Mouse (Mus musculus) lung, postnatal 14 days (tissue): ENCODE measurements around the gene Larp4b.
"Not testable (repeated sequence)": the region's sequence is repeated elsewhere in the genome, so short reads cannot be mapped to it uniquely, and the experiment has no call there.

Experiments
- DNase-seq: peaks from one replicate; pipeline ENCODE4 v3.0.0; 2021

Larp4b gene

DNA sequence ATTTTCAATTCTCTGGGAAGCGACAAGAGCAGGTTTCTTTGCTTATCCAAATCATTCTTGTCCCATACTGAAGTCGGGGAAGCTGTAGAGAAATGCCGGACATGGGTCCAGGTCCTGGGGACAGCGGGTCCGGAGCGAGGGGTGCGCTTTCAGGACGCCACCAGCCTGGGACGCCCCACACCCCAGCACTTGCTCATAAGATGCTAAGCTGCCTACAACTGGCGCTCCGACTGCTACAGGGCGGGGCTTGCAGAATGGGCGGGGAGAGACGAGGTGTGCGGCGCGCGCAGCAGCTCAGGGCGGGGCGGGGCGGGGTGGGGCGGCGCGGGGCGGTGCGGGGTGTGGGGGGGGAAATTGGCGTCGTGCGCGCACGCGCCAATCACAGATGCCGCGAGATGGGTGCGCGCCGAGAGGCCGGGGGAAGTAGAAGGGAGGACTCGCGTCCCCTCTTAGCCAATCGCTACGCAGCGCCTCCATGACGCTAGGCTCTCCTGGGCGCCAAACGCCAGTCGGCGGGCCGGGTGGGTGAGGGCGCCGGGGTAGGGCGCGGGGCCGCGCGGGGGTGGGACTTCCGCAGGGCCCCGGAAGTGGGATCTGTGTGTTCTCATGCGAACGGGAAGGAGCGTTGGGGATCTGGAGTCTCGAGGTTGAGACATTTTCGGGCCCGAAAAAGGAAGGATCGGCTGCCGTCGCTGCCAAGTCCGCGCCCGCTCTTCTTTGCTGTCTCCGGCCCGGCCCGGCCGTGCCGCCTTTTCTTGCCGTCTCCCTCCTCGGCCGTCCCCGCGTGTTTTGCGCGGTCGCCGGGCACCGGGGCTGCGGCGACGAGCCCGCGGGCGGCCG, at the start of gene Larp4b:
Gene Larp4b (plus strand): TSS at position 566 of the 840 bp plus-strand sequence.
- DNase-seq = peak; percentile 97

DNA sequence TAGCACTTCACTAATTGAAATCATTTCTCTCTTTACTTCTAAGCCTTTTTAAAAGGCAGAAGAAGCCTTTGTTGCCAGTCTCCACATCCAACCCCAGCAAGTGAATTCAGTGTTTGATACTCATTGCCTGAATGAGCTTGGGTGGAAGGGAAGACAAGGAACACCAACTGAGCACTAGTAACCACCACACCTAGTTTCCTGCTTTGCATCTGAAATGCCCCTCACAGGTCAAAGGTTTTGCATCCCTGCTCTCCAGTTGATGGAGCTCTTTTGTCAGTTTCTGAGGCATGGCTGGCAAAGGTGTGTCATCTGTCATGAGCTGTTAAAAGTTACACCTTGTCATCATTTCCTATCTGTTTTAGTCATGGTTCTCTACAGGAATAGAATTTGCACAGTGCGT, 49.0 kb upstream of the Larp4b start:
- DNase-seq = no peak

DNA sequence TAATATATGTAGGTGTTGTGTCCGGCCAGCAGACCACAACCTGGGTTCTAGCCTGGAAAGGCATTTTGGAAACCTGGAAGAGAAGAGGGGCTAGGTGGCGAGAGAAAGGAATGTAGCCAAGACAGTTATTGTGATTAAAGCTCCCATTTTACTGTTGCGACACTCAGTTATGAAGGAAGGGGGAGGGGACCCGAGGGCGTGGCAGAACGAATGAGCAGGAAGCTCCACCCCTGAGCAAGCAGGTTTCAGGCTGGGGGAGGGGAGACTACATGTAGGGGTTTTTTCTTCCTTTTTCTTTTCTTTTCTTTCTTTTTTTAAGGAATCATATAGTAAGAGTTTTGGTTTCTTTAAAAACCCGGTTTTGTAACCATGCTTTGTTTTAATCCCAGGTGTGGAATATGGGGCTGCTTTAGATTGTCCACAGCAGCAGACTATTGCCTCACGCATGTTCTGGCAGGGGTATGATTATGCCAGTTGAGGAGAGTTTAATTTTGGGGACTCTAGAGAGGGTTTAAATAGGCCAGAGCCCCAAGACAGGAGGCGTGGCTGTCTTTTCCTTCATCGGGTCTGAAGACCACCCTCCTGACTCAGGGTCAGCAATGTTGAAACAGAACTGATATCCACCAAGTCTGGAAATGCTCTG, 41.5 kb upstream of the Larp4b start:
- DNase-seq = not testable (repeated sequence)

DNA sequence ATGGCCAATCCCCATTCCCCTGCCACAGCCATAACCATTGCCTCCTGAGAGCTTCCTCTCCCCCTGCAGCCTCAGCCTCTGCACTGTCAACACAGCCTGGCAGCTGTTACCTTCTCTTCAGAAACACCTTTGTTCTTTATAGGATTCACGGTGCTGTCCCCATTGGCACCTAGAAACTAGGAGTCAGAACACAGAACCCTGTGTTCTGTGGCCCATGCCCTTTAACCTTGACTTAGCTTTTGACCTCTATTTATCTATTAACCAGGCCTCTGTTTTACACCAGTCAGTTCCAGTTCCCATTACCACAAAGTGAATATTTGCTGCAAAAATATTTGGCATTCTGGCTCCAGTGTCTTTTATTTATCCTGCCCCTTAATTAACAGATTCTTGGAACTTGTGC, 36.4 kb upstream of the Larp4b start:
- DNase-seq = no peak

DNA sequence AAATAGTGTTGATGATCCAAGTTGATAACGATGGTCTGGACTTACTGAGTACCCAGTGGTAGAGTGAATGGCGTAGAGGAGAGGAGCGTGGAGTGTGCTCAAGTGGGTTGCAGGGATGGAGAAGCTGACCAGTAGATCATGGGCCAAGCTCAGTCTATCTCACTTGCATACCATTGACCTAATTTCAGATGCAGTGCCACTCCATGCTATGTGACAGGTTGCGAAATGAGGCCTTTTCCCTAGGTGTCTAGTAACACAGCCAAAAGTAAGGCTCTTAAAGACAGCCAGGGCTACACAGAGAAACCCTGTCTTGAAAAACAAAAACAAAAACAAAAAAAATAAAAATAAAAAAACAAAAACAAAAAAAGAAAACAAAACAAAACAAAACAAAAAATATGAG, 35.0 kb upstream of the Larp4b start:
- DNase-seq = no peak

DNA sequence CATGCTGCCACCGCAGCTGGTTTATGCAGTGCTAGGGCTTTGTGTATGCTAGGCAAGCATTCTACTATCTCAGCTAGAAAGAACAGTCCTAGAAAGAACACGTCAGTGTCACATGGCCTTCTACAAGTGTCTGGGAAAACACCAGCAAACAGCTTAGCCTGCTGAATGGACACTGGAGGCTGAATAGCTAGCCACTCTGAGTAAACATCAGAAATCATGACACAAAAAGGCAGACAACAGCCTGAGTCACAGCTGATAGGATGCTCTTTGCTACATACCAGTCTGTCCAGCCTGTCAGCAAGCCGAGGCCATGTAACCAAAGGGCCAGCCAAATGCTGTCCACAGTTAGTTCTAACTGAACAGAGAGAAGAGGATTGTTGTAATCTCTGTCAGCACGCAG, 32.3 kb upstream of the Larp4b start:
- DNase-seq = no peak

DNA sequence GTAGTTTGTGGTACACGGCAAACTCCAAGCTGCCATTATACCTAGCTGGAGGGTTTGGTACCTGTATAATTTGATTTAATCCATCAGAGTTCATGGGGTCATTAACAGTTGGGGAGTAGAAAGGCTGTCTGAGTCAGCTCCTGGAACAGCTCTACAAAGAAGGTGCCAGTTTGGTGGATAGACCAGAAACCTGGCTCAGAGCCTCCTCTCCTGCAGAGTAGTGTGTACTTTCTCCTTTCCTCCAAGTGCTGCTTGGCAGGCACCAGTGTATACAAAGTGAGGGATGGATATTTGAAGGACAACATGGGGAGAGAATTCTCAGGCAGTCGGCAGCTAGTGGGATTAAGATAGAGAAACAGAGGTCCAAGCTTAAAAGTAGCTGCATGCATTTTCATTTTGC, 29.5 kb upstream of the Larp4b start:
- peak; percentile 43 for DNase-seq

DNA sequence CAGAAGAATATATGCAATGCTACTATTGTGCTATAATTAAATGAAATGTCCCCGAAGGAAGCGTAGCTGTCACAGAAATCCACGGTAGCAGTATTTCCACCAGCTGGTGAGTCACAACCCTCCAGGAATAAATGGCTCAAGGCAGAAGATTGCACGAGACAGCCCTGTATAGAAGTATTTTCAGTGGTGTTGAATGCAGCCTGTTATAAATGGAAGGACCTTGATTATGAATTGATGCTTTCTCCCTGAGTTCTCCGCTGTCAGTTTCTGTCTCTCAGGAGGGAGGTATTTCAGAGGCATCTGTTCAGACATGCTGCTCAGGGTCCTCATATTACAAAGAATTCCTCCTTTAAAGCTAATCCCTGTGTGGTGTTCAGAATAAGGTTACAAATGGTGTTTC, 27.6 kb upstream of the Larp4b start:
- no peak for DNase-seq

DNA sequence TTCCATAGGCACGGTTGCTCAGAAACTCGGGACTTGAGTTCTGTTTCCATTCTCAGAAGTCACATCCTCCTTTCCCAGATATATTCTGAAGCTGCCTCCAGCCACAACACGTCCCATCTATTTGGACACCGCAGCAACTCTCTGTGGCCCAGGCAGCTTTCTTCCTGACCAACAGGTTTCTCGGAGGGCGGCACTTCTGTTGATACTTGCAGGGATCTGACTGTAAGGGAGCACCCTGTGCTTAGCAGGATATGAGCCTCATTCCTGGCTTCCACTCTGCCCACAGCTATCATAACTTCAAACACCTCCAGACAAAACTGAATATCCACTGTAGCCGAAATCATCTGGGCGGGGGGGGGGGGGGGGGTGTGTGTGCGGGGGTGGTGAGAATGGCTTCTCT, 22.7 kb upstream of the Larp4b start:
- no peak for DNase-seq

DNA sequence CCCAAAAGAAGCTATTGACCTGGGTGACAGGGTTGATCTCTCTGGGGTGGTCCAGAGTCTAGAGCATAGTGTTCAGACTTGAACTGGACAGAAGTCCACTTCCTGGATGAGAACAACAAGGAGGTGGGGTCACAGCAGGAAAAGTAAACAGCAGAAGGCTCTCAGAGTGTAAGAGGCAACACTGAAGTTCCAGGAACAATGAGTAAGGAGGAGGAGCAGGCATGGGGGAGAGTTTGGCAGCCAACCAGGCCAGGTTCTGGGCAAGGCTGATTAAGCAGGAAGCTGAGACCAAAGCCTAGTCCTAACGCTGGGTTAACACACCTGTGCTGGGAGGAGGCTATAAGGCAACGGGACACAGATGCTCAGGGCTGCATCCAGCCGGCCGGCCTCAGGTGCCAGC, 19.9 kb upstream of the Larp4b start:
- peak; percentile 49 for DNase-seq

DNA sequence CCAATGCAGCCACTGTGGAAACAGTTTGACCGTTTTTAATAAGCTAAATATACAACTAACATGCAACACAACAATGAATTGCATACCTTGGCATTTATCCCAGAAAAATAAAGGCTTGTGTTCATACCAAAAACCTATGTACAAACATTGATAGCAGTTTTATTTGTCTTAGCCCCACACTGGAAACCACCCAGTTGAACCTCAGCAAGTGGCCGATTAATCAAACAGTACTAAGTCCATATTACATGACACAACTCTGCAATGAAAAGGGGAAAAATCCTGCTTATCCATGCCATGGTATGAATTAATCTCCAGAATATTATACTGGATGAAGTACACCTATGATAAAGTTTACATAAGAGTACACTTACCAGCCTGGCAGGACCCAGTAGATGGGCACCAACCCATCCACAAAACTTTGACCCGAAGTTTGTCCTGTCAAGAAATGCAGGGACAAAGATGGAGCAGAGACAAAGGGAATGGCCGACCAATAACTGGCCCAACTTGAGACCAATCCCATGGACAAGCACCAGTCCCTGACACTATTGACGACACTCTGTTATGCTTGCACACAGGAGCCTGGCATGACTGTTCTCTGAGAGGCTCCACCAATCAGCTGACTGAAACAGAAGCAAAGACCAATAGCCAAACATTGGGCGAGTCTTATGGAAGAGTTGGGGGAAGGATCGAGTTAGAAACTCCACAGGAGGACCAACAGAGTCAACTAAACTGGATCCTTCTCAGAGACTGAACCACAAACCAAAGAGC, 17.7 kb upstream of the Larp4b start:
- no peak for DNase-seq

DNA sequence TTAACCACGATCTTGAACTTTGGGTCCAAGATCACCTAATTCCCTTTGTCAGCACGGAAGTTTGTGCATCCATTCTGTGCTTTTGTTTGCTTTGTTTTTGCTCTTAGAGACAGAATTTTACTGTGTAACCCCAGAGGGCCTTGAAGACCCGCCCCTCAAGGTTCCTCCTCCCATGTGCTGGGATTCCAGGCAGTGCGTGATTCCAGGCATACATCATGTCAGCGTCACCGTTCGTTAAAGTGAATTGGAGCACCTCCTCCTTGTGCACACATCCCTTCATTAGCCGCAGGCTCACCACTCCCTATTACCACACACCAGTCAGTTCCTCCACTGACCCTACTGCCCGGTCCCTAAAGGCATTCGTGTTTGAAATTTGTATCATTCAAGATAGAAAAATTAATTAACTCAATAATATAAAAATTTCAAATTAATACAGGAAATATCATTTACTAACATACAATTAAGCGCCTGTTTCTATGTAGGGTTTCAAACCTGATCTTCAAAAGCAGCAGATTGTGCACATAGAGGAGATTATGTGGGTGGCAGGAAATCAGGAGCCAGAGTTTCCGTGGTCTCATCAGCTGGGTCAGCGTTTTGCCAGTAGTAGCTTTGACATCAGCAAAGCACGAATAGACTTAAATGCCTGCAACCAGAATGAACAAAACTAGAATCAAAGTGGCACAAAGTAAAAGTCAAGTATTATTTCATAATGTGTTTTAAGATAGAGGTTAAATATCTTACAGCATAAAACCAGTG, 11.4 kb upstream of the Larp4b start:
- no peak for DNase-seq

DNA sequence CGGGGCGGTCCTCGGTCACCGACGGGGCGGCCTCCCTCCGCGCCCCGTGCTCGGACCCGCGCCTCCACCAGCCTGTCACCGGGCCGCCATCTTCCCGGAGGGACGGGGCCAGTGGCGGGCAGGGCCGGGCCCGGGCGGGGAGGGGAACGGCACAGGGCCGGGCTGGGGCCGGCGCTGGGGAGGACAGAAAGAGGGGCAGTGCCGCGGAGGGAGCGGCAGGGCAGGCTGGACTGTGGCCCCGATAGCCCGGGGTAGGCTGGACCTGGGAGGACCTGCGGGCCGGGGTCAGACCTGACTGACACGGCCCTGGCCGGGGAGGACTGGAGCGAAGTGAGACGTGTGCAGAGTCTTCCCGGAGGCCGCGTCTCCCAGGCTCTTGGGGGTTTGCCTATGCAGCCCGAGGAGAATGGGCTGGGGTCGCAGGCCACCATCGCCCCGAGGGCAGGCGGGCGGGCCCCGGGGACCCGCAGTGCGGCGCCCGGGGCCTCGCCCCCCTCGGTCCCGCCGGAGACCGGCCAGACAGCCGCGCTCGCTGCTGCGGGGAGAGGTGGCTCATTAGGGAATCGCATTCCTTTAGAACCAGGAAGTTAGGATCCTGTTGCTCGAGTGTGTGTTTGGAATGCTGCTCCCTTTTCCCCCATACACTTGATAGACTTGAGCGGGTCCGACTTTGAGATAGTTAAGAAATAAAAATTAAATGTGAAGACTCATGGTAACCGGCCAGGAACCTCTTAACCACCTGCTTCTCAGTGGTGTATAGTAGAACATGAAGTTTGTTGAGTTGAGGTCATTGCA, 702 bp downstream of the Larp4b start:
- peak; percentile 19 for DNase-seq

DNA sequence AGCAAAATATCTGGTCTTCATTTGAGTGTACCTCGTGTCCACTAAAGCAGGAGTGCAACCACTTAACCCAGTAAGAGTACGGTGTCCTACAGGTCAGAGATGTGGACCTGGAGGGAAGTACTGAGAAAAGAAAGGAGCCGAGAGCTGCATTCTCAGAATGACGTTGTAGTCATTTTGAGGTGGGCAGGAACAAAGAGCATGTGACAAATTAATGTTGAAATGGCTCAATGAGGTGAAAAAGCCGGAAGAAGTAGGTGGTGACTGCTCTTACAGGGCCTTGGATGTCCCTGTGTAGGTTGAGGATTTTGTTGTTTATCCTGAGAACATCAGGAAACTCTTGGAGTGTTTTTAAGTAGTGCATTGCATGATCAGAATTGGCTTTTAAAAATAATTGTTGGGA, 5.6 kb downstream of the Larp4b start:
- DNase-seq = no peak

DNA sequence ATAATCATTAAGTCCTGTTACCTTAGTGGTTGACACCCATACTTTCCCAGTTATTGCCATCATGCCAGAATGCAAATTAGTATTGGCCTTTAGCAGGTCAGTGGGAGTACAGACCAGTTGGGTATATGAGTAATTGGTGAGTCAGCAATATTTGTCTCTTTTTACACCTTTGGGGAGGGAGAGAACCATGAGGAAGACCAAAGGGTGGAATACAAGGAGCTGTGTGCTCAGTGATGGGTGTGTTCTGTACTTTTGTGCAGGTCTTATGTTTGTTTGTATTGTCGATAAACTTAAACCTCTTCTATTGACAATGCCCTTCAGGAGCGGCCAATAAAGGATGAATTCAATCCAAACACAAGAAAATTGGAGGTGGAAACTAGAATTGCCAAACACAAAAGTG, 6.8 kb downstream of the Larp4b start:
- no peak for DNase-seq

DNA sequence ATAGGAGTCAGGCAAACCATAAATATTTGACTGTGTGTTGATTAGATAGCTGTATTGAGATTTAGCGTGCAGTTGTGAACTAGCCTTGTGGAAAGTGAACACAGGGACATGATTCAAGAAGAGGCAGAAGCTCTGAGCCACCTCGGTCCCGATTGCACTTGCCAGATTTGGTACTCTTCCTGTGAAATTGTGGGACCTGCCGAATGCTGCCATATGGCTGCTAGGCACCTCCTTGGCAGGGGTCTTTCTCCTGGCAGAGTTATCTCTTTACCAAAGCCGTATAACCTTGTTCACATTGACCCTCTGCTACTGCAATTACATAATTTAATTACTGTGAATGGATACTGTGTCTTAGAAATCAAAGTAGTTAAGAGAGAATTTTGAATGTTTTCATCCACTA, 12.6 kb downstream of the Larp4b start:
- no peak for DNase-seq

DNA sequence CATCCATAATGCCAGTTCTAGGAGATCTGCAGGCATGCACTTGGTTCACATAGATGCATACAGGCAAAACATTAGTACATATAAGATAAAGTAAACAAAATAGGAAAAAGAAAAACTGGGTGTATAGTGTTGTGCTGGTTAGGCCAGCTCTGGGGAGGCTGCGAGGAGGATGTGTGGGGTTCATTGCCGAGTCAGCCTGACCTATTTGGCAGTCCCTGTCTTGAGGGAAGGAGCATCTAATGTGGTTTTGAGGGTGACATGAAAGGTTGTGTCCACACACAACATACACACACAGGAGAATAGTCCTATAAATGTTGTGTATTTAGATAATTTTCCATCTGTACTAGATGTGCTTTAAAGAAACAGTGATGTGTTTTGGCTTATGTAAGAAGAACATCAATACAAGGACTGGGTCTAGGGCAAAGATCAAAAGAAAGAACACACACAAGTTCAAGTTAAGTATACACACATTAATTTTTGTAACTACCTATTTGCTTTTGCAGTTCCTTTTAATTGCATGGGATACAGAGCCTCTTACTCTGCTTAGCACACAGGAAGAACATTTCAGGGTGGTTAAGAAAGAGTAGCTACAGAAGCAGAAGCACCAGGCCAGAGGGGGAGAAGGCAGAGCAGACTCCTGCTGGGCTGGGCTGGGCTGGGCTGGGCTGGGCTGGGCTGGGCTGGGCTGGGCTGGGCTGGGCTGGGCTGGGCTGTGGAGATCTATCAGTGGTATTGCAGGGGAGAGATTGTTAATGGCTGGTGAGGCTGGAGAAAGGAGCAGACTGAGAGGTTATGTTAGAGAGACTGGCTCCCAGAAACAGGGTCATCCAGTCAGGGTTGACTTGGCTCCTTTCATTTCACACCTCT, 13.5 kb downstream of the Larp4b start:
- no peak for DNase-seq

DNA sequence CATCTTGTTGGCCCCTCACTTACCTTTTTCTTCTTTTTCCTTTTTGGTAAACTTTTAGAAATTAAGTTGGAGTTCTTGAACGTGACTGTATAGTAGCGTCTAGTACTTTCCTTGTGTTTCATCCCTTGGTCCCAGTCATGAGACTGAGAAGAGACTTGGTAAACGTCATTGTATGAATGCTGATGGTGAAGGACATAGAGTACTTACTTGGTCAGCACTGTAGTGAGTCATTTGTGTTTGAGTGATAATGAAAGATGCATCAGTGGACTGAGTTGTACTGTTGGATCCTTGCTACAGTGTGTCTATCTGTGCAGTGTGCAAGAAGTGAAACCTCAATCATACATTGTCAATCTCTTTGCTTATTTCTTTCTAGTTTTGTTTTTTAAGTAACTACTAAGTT, 20.1 kb downstream of the Larp4b start:
- DNase-seq = no peak

DNA sequence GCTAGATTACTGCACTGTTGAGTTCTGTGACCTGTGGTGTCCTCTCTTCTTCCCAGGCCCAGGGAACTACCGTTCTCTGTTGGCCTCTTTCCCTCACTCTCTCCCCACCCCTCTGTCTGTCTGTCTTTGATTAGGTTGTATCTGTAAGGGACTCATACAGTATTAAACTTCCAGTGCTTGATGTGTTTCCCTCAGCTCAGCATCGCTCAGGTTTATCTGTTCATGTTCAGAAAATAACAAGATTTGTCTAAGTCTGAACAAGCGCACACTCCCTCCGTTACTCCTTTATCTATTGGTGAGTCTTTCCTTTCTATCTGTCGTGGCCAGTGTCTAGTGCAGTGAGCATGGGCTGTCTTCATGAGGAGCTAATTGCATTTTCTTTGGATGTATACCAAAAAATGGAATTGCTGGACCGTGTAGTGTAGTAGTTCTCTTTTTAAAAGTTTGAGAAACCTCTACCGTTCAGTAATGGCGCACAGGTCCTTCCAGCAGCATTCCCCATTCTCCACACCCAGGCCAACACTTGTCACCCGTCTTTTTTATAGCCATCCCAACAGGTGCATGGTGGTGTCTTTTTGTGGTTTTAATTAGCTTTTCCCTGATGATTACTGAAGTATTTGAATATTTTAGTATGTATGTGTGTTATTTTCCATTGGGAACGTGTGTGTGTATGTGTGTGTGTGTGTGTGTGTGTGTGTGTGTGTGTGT, 27.3 kb downstream of the Larp4b start:
- DNase-seq = no peak

DNA sequence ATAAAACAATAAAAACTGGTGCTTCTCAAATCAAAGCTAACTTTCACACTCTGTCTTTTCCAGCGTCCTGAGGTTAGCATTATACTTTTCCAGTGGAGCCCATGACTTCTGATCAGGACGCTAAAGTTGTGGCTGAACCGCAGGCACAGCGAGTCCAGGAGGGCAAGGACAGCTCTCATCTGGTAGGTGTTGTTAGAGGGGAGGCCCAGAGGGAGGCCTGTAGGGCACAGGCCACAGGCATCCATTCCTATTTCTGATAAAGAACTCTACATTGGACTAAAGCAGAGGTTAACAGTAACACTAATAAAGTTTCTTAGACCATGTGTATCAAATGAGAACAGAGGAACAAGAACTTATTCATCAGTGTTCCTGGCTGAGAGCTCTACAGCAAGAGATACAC, 28.4 kb downstream of the Larp4b start:
- DNase-seq = no peak

DNA sequence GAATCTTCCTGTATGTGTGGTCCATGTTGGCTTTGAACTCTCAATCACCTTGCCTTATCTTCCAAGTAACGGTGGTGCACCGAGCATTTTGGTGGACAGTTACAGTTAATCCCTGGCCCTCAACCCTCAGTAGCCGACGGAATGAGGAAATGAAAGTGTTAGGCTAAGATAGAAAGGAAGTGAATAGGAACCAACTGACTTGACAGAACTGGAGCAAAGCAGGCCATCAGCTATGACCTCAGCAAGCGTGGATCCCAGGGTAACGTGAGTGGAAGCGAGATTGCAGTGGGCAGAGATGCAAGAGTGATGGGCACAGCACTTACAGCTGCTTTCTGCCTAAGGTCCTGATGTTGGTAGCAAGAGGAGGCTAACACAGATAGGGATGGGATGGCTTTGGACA, 31.5 kb downstream of the Larp4b start:
- DNase-seq = no peak
